Mouse (Mus musculus) heart, postnatal 0 days (tissue): ENCODE measurements at regions not wholly inside any gene's neighbourhood (a gene's known extent, or its start where the extent isn't known, plus 50 kb on each side); places are given as distances from the start of the nearest gene placed in this dataset.

Experiments used
- ATAC-seq: fragments of 200-750 bp; cut with Nextera tagmentation; 2 replicates; pipeline ENCODE4 v1.8.0; 2017; ENCODE audit warnings: low read depth, moderate number of reproducible peaks, moderate library complexity; ENCODE audit not compliant: insufficient read depth
- DNase-seq: peaks from one replicate; pipeline ENCODE4 v3.0.0-alpha.2; 2016; ENCODE audit warnings: low spot score
- H3K27ac ChIP-seq: fragments of 300-500 bp; sonication (generic); 2 replicates; pipeline ENCODE4 v1.5.1; 2014; ENCODE audit warnings: low read depth, mild to moderate bottlenecking
- H3K27me3 ChIP-seq: fragments of 300-500 bp; sonication (generic); 2 replicates; pipeline ENCODE4 v1.6.1; 2014; ENCODE audit warnings: low read length, mixed read lengths; ENCODE audit not compliant: control insufficient read depth, insufficient read depth
- H3K36me3 ChIP-seq: fragments of 300-500 bp; sonication (generic); replicated peaks from 2 replicates; pipeline ENCODE4 v1.6.1; 2014; ENCODE audit warnings: low read length, mixed read lengths; ENCODE audit not compliant: control insufficient read depth, insufficient read depth
- H3K4me1 ChIP-seq: fragments of 300-500 bp; sonication (generic); 2 replicates; pipeline ENCODE4 v1.6.1; 2014; ENCODE audit warnings: antibody characterized with exemption; ENCODE audit not compliant: control insufficient read depth, insufficient read depth
- H3K4me2 ChIP-seq: fragments of 300-500 bp; sonication (generic); 2 replicates; pipeline ENCODE4 v1.6.1; 2014; ENCODE audit warnings: low read depth, mild to moderate bottlenecking, low read length, moderate library complexity
- H3K4me3 ChIP-seq: fragments of 300-500 bp; sonication (generic); 2 replicates; pipeline ENCODE4 v1.5.1; 2014; ENCODE audit warnings: low read depth, low read length
- H3K9ac ChIP-seq: fragments of 300-500 bp; sonication (generic); replicated peaks from 2 replicates; pipeline ENCODE4 v1.6.1; 2014; ENCODE audit warnings: low read depth, low read length, mixed read lengths
- H3K9me3 ChIP-seq: fragments of 300-500 bp; sonication (generic); replicated peaks from 2 replicates; pipeline ENCODE4 v1.6.1; 2016; ENCODE audit warnings: low read length; ENCODE audit not compliant: control insufficient read depth
- CTCF ChIP-seq: IDR thresholded peaks from 2 replicates; pipeline ENCODE4 v1.5.1; 2016; ENCODE audit warnings: antibody characterized with exemption, control low read depth, low read depth
- EP300 ChIP-seq: IDR thresholded peaks from 2 replicates; pipeline ENCODE4 v1.6.1; 2016; ENCODE audit warnings: antibody characterized with exemption, low read depth
- WGBS: fragments of 180-500 bp; shearing (Covaris S2); extraction: QIAGEN DNeasy Blood & Tissue Kit; methylation state at CpG from one replicate; pipeline ENCODE4 v1.1.7; 2014; 5-methylcytosine and 5-hydroxymethylcytosine counted together

- no peak for DNase-seq
- 58% methylated on average over 15 of the region's 15 CpGs for WGBS
Measured at GRCm38 (mm10) chr16:7638955-7639755, 785.8 kb downstream of the Tmem114 start.

GRCm38 (mm10) chr16:7637993-7638392 lies 786.9 kb downstream of the Tmem114 start:
- H3K4me1 ChIP-seq: no peaks in the 10 kb centered on the region
- TF ChIP-seq EP300 (no peak), CTCF (no peak)
- H3K36me3 ChIP-seq: no peaks in the 10 kb centered on the region
- no peak overlapping the region for H3K4me3 ChIP-seq
- DNase-seq (no peak), ATAC-seq (no peak)
- H3K9ac ChIP-seq: no peak overlapping the region
- H3K9me3 ChIP-seq: no peaks in the 10 kb centered on the region
- H3K4me2 ChIP-seq: no peak overlapping the region
- H3K27me3 ChIP-seq: no peaks in the 10 kb centered on the region
- H3K27ac ChIP-seq: no peak overlapping the region

More at GRCm38 (mm10) chr16:7638955-7639755, 785.8 kb downstream of the Tmem114 start:
- Histone ChIP-seq H3K9me3 (no peaks in the 10 kb centered on the region), H3K4me2 (no peak overlapping the region), H3K27ac (no peak overlapping the region), H3K4me1 (no peaks in the 10 kb centered on the region), H3K9ac (no peak overlapping the region), H3K27me3 (no peaks in the 10 kb centered on the region), H3K4me3 (no peak overlapping the region), H3K36me3 (no peaks in the 10 kb centered on the region)
- TF ChIP-seq CTCF (no peak), EP300 (no peak)
- ATAC-seq: no peak

DNA sequence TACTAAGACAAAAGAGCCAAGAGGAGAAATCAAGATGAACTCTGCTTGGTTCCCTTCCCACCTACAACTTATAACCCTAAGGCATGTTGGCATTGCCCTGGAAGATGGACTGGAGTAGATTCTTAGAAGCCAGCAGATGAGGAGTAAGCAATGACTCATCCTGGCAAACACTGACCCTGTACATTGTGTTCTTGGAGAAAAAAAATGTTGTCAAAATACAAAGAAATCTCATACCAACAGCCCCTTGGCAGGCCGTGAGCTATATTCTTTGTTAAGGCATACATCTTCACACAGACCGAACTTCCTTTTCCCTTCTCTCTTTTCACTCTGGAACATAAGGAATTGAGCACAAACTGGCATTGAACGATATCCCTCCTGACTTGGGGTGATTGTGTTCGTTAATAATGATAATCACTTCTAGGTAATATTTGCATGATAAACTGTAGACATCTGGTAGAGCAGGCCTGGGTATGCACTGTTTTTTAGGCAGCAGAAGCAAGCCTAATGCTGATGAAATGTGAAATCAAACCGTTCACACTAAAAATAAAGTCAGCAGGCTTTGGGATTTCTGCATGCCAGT lies 787.7 kb downstream of the Tmem114 start:
- H3K36me3 ChIP-seq: no peaks in the 10 kb centered on the region
- WGBS: 68% methylated on average over 5 of the region's 5 CpGs
- H3K4me1 ChIP-seq: no peaks in the 10 kb centered on the region
- no peaks in the 10 kb centered on the region for H3K9me3 ChIP-seq
- H3K27ac ChIP-seq: no peak overlapping the region
- no peak overlapping the region for H3K9ac ChIP-seq
- no peak overlapping the region for H3K4me3 ChIP-seq
- H3K27me3 ChIP-seq: no peaks in the 10 kb centered on the region
- ATAC-seq (no peak), DNase-seq (no peak)
- TF ChIP-seq CTCF (no peak), EP300 (no peak)
- no peak overlapping the region for H3K4me2 ChIP-seq

DNA sequence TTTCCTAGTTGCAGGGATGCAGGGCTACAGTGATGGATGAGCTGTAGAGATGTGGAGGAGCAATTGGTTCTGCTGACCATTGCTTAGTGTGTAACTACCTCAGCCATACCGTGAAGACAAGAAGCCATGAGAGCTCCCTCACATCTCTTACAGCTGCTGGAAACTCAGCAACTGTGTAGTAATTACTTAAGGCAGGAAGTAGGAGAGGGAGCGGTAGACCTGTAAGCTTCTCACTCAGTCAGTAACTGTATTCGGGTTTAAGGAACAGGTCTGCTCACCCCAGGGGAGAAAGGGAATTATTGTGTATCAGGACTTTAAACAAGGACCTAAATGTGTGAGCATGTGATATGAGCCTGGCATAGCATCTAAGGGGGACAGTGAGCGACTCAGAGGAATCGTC lies 788.6 kb downstream of the Tmem114 start:
- Histone ChIP-seq H3K4me2 (no peak overlapping the region), H3K36me3 (no peaks in the 10 kb centered on the region), H3K9ac (no peak overlapping the region), H3K27ac (no peak overlapping the region), H3K4me1 (no peaks in the 10 kb centered on the region), H3K4me3 (no peak overlapping the region), H3K9me3 (no peaks in the 10 kb centered on the region), H3K27me3 (no peaks in the 10 kb centered on the region)
- WGBS: 60% methylated on average over 5 of the region's 5 CpGs
- ATAC-seq: no peak
- no peak for DNase-seq
- TF ChIP-seq CTCF: no peak
- TF ChIP-seq EP300: no peak

DNA sequence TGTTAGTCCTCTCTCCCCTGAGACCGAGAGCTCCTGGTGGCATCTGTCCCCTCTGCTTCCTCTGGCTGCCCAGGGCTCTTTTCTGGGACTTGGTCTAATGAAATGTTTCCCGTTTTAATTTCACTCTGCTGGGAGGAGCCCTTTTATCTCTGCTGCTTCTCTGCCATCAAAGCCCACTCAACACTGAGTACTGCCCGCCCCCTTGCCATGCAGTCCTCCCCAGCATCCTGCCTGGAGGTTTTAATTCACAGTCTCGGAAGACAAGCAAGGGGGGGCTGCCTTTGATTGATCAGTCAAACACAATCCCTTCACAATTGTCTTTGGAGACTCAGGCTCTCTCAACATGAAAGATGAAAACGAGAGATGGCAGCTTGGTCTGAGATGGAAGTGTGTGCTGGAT lies 792.5 kb downstream of the Tmem114 start:
- ATAC-seq: no peak
- Histone ChIP-seq H3K4me1 (no peaks in the 10 kb centered on the region), H3K36me3 (no peaks in the 10 kb centered on the region), H3K4me3 (no peak overlapping the region), H3K27ac (no peak overlapping the region), H3K4me2 (no peak overlapping the region), H3K27me3 (no peaks in the 10 kb centered on the region), H3K9me3 (no peaks in the 10 kb centered on the region), H3K9ac (no peak overlapping the region)
- no peak for DNase-seq
- TF ChIP-seq EP300 (no peak), CTCF (no peak)
- WGBS: 9% methylated on average over 5 of the region's 5 CpGs

DNA sequence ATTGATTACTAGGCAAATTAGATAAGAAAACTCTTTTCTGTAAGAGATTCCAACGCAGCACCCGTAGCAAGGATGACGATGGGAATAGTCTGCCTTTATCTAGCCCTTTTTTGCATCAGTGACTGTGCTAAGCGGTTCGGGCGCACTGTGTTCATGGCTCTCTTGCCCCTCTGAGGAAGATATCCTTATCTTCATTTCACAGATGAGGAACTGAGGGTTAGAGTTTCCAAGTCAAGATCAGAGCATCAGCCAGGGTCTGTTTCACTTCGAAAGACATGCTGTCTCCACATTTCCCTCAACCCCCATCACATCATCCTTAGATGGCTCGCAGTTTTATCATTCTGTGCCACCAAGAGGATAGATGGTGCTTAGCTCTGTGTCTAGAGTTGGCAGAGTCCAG lies 796.6 kb downstream of the Tmem114 start:
- H3K4me3 ChIP-seq: no peak overlapping the region
- H3K4me2 ChIP-seq: no peak overlapping the region
- no peak overlapping the region for H3K9ac ChIP-seq
- H3K27me3 ChIP-seq: no peaks in the 10 kb centered on the region
- no peak for TF ChIP-seq EP300
- H3K27ac ChIP-seq: no peak overlapping the region
- WGBS: 50% methylated on average over 8 of the region's 8 CpGs
- no peak for ATAC-seq
- no peak for DNase-seq
- no peaks in the 10 kb centered on the region for H3K4me1 ChIP-seq
- no peaks in the 10 kb centered on the region for H3K9me3 ChIP-seq
- H3K36me3 ChIP-seq: no peaks in the 10 kb centered on the region
